Mouse (Mus musculus): ENCODE measurements around the gene Olfr1367.

The Olfr1367 gene

DNA sequence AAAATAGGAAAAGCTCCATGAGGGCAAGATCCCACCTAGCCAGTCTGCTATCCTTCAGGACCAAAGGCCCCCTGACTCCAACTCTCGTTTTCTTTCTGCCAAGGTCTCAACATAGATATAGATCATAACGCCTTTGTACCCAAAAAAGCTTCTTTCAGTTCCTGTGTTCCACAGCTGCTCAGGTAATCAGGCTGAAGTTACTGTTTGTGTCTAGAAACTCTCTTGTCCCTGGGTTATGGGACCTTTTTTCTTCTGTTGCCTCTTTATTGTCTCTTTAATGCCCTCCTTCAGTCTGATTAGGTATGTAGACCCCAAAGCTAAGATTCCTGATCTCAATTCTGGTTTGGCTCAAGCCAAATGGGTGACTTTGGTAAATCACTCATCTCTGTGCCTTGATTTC lies 50.8 kb downstream of the Olfr1367 start:
- no peak for DNase-seq

Measured in cerebellum, postnatal 36 days (tissue).